Mouse (Mus musculus) gastrocnemius, adult 18-20 months (tissue): ENCODE results near the gene 9930021J03Rik. TPM values are rescaled to one million over a fixed set of nuclear protein-coding genes. Genes with fewer than 3 reads are reported as not detected.

ENCODE experiments used
- DNase-seq: peaks from one replicate; pipeline ENCODE4 v3.0.0; 2021; ENCODE audit warnings: low spot score
- total RNA-seq, 2 experiments: library from RNA; stranded (reverse); gene quantifications; 2 replicates each; pipeline ENCODE4 v1.2.3; 2021

Gene 9930021J03Rik
- total RNA-seq, 2 experiments from 2014 or later = 11.6 to 13.7 TPM

DNA sequence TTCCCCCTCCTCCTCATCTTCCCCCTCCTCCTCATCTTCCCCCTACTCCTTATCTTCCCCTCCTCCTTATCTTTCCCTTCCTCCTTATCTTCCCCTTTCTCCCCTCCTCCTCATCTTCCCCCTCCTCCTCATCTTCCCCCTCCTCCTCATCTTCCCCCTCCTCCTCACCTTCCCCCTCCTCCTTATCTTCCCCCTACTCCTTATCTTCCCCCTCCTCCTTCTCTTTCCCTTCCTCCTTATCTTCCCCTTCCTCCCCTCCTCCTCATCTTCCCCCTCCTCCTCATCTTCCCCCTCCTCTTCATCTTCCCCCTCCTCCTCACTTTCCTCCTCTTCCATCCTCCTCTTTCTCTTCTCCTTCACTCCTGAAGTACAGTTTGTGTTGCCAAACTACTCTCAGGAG is 108.9 kb downstream of the 9930021J03Rik start:
- no peak for DNase-seq

DNA sequence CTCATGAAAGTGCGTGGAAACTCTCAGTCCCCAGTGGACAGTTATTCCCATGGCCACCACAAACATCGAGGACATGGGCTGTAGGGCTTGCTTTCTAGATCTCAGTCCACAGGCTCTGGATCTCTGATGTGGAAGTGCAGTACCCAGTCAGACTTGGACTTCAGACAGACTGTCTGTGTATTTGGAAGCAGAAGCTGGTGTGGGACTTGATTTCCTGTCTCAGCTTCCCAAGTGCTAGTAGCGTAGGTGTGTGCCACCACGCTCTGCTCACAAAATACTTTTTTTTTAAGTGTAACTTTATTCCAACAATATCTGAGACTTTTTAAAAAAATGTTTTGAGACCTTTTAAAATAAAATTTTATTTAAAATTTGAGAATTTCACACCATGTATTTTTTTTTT is 109.5 kb downstream of the 9930021J03Rik start:
- no peak for DNase-seq

DNA sequence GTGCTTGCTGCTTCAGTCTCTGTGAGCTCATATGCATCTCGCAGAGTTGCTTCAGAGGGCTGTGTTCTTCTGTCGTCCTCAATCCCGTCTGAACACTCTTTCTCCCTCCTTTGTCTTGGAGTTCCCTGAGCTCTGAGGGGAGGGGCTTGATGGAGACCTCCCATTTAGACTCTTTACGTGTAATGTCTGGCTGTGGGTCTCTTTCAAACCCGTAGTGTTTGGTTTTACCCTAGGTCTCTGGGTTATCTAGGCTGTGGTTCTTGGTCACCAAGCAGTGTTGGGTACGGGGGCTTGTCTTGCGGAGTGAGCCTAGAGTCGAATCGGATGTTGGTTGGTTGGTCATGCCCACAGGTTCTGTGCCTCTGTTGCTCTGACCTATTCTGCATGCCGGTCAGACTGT is 110.7 kb downstream of the 9930021J03Rik start:
- no peak for DNase-seq

DNA sequence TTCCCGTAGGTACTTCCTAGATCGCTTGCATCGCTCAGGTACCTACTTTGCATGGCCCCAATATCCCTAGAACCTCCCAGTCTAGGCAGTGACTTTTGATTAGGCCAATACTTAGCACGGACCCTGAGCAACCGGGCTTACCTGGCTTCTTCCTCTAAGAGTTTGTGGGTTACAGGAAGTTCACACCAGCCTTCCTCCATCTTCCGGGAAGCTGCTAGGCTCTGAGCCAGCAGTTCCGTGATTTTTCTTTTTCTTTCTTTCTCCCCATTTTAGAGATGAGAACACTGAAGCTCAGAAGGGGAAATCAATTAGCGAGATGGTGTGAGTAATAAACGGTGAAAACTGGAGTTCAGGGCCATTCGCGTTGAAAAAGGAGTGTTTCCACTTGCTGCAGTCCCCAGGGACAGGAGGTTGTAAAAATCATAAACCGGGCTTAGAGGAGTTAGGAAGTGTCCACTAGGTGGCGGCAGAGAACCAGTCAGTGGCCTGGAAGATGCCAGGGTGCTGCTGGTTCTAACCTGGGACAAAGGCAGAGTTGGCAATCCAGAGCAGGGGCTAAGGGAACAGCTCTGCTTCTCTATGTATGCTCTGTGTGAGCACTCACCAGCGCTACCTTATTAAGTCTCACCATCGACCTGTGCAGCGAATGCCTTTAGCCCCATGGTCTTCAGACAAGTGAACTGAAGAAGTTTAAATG is 121.8 kb downstream of the 9930021J03Rik start:
- DNase-seq = peak; percentile 78

DNA sequence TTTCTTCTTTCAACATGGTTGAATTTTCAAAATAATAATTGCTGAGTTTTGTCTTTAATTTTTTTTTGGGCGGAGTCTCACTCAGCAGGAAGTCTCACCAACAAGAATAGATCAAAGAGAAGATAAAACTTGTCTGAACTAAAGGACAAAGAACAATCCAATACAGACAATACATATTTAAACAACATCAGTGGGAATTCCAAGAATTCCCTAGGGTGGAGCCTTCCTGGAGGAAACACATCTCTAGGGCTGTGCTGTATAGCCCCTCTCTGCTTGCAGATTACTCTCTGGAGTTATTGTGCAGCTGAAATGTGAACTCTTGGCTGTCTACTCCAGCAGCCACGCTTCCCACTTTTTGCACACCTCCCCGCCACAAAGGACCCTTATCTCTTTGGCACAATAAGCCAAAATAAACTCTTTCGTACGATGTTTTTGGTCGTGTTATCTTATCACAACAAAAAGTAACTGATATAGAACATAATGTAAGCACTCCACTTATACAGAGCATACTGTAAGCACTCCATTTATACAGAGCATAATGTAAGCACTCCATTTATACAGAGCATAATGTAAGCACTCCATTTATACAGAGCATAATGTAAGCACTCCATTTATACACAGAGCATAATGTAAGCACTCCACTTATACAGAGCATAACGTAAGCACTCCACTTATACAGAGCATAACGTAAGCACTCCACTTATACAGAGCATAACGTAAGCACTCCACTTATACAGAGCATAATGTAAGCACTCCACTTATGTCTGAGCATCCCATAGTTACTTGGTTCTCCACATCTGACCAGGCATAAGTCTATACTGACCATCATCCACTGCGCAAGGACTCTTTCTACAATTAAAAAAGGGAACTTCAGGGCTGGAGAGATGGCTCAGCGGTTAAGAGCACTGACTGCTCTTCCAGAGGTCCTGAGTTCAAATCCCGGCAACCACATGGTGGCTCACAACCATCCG is 125.3 kb downstream of the 9930021J03Rik start:
- no peak for DNase-seq

GRCm38 (mm10) chr19:29678181-29678778 is 127.5 kb downstream of the 9930021J03Rik start:
- no peak for DNase-seq

DNA sequence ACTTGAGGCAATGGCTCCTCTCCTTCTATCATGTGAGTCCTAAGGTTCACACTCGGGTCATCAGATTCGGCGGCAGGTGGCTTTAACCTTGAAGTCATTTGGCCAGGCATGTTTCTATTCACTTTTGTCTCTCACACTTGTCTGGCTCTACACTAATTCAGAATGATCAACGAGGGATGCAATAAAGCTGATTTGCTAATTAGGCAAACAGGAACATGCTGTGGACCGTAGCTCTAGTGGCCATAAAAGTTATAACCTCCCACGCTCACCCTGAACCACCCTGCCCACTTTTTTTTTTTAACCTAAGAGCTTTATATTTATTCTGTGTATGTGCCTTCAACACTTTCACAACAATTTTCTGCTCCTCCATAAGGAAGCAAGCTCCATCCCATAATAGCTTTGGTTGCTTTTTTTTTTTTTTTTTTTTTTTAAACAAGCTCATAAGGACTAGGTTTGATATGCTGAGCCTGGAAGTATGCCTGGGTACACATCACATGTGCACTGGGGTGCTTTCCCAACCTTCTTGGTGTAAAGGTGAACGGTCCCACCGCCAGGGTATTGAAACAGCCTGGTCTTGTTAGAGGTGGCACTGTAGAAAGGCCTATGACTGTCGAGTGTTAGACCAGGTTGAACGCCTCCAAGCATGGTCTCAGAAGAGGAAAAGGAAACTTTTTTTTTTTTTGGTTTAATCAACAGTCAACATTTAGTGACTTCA is 129.2 kb downstream of the 9930021J03Rik start:
- DNase-seq = no peak

DNA sequence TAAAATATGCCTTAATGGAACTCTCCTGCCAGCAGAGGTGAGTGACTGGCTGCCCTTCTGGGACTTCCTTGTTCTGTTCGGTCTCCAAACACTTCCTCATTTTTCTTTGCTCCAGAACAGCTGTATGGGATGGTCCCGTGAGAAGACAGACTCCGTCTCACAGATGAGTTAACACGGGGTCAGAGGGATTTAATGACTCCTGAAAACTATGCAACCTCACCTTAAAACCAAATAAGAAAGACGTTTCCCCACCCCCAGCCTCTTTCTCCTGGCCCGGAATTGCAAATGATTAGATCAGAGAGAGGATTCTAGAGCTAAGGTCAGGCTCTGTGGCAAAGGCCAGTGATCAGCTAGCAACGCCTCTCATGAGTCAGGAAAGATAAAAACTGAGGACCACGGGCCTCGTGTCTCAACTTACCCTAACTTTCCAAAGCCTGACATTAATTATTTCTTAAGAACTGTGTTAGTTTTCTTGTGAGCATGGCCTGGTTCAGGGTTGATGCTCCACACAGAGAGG is 130.2 kb downstream of the 9930021J03Rik start:
- no peak for DNase-seq

- DNase-seq = no peak
These were observed 130.8 kb downstream of the 9930021J03Rik start for GRCm38 (mm10) chr19:29674946-29675345.

- DNase-seq = no peak
These were observed 133.1 kb downstream of the 9930021J03Rik start for GRCm38 (mm10) chr19:29672660-29673059.

DNA sequence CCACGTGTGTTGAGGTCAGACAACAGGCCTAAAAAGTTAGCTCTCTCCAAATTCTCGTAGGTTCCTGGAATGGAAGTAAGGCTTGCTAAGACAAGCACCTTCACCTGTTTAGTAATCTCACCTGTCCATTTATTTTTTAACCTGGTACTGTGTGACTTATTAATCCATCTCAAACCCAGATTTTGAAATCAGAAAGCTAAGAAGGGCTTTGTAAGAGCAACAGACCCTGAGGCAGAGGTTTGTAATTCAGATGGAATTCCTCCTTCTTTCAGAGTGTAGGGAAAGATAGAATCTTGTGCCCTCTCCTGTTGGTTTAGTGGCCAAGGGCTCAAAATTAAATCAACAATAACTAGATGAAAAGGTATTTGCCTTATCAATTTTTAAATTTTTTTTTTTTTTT is 134.6 kb downstream of the 9930021J03Rik start:
- no peak for DNase-seq

- DNase-seq = no peak
These were observed 135.5 kb downstream of the 9930021J03Rik start for GRCm38 (mm10) chr19:29670247-29670646.

- no peak for DNase-seq
These were observed 137.7 kb downstream of the 9930021J03Rik start for GRCm38 (mm10) chr19:29668135-29668534.

DNA sequence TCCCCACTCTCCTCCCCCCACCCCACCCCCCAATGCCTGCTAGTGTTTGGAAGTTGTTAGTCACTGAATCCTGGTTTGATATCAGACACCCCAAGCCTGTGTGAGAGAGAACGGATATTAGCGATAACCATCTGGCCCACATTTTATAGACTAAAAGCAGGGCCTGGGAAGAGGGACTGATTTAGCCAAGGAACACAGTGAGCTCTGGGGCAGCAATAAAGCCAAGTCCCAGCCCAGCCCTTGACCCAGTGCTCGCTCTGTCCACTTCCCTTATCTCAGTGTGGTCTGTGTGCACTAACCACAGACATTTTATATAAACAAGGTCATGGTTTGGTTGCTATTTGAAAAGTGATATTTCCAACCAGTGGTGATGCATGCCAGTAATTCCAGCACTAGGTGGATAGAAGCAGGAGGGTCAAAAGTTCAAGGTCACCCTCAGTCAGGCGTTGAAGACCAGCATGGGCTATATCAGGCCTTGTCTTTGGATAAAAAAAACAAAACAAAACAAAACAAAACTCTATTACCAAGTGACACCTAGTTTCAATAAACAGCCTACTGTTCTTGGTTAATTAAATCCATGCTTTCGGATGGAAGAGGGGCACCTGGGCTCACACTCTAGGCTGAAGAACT is 138.7 kb downstream of the 9930021J03Rik start:
- no peak for DNase-seq

DNA sequence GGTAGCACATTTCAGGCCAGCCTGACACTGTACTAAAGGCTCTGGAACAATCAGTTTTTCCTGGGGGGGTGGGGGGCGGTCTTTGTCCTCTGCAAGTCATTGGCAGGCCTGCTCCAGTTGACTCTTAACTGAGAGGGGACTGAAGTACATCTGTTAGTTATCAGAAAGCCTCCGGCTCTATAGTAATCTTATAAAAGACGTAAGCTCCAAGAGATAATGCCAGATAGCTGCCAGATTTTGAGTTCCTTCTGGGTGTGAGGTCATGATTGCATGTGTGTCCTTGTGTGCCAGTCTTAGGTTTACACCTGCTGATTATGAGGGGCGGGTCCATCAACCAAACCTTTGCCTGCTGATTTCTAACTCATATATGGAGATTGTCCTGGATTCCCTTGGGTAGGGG is 139.6 kb downstream of the 9930021J03Rik start:
- no peak for DNase-seq

- no peak for DNase-seq
These were observed 140.9 kb downstream of the 9930021J03Rik start for GRCm38 (mm10) chr19:29664934-29665333.
